Mouse (Mus musculus) gastrocnemius, postnatal 14 days (tissue): ENCODE measurements around the gene Tktl1. TPM values are rescaled to one million over a fixed set of nuclear protein-coding genes. Genes with fewer than 3 reads are reported as not detected.

Experiments
- DNase-seq: peaks from one replicate; pipeline ENCODE4 v3.0.0; 2021; ENCODE audit warnings: mixed read lengths
- intact Hi-C: fragments of 180-260 bp; cut with DNase I; formaldehyde crosslinking; loops from one replicate; pipeline ENCODE4 v1.15.1; 2025; ENCODE audit warnings: low total_unique reads
- total RNA-seq, 2 experiments: library from RNA; stranded (reverse); gene quantifications; 2 replicates each; pipeline ENCODE4 v1.2.3; 2021

Tktl1 gene
- total RNA-seq, 2 experiments from 2014 or later, result not detected

DNA sequence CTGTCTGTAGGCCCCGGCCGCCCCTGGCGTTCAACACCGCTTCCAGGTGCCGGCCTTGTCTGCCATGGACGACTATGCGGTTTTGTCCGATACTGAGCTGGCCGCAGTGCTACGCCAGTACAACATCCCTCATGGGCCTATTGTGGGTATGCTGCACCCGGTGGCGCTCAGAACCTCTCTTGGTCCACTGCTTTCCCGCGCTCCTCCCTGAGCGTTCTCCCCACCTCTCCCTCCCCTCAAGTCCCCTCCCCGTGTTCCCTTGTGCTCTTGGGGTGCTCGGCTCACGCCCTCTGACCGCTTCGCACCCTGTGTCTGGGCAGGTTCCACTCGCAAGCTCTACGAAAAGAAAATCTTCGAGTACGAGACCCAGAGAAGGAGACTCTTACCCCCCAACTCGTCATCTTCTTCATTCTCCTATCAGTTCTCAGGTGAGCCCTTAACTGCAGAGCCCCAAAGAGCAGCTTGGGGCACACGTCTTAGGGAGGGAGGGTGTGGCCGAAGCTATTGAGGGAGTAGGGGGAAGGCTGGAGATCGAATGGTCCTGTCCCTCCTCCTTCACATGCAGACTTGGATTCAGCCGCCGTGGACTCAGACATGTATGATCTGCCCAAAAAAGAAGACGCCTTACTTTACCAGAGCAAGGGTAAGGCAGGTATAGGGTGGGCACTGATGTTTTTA, 78.0 kb downstream of the Tktl1 start:
- DNase-seq, result no peak
- intact Hi-C loops, result loop anchor here (5.0 kb wide), 1 partner anchor 157 kb away; no protein-coding TSS in a partner anchor

DNA sequence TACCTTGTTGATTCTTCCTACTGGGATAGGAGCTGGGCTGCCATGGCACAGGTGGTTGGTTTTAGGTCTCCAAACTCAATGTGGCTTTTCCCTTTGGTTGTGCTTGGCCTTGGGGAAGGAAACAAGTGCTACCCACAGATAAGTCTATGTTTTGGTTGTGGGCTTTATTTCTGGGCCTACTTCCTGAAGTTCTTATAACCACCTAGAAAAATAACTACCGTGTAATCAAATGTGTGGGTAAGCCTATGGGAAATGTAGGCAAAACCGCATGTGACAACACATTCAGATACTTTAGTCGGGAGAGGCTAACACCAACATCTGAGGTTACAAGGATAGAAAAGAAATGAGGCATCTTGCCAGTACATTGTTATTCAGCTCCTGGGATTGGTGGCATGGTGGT, 80.7 kb downstream of the Tktl1 start:
- DNase-seq, result no peak
- intact Hi-C loops, result no loop called here

Other genes with a start within 250 kb of the Tktl1 start
- 1 to 10 TPM; 3.8 to 4.2 TPM for gene Renbp, start 246.4 kb upstream of the Tktl1 start, total RNA-seq
- gene Hcfc1, start 210.9 kb upstream of the Tktl1 start, total RNA-seq, result 10 to 100 TPM; 39.9 to 43.9 TPM
- 10 to 100 TPM; 40.3 to 41.2 TPM for gene Irak1, start 153.3 kb upstream of the Tktl1 start, total RNA-seq
- gene Opn1mw, start 49.8 kb upstream of the Tktl1 start, total RNA-seq, result not detected
- 10 to 100 TPM; 25.6 to 30.4 TPM for gene Mecp2, start 41.9 kb upstream of the Tktl1 start, total RNA-seq
- not detected for gene Tex28, start 9.4 kb upstream of the Tktl1 start, total RNA-seq
- 10 to 100 TPM; 78.1 to 92.7 TPM for gene Flna, start 72.6 kb downstream of the Tktl1 start, total RNA-seq
- gene Emd, start 77.4 kb downstream of the Tktl1 start, total RNA-seq, result 10 to 100 TPM; 17.5 to 18.4 TPM
- gene Rpl10, start 93.6 kb downstream of the Tktl1 start, total RNA-seq, result 100 to 1,000 TPM; 121 to 122 TPM
- 10 to 100 TPM; 31.6 to 34.1 TPM for gene Taz, start 104.7 kb downstream of the Tktl1 start, total RNA-seq
- 10 to 100 TPM; 79.6 to 82.4 TPM for gene Dnase1l1, start 105.1 kb downstream of the Tktl1 start, total RNA-seq
- gene Atp6ap1, start 119.8 kb downstream of the Tktl1 start, total RNA-seq, result 10 to 100 TPM; 87.9 to 94.6 TPM
- 10 to 100 TPM; 36.3 to 38.9 TPM for gene Gdi1, start 127.7 kb downstream of the Tktl1 start, total RNA-seq
- 10 to 100 TPM; 20.0 to 23.5 TPM for gene Fam50a, start 135.8 kb downstream of the Tktl1 start, total RNA-seq
- 1 to 10 TPM; 1.6 TPM for gene Plxna3, start 151.8 kb downstream of the Tktl1 start, total RNA-seq
- 10 to 100 TPM; 36.1 to 36.3 TPM for gene Lage3, start 176.4 kb downstream of the Tktl1 start, total RNA-seq
- gene Ubl4a, start 196.0 kb downstream of the Tktl1 start, total RNA-seq, result 10 to 100 TPM; 43.5 to 46.7 TPM
- 1 to 10 TPM; 3.9 to 4.1 TPM for gene Slc10a3, start 196.1 kb downstream of the Tktl1 start, total RNA-seq
- 10 to 100 TPM; 14.1 to 17.7 TPM for gene Fam3a, start 216.0 kb downstream of the Tktl1 start, total RNA-seq
- 10 to 100 TPM; 21.9 to 23.5 TPM for gene Ikbkg, start 216.0 kb downstream of the Tktl1 start, total RNA-seq